Mouse (Mus musculus): ENCODE measurements around the gene Nr6a1. TPM values are rescaled to one million over a fixed set of nuclear protein-coding genes. Genes with fewer than 3 reads are reported as not detected.

Gene Nr6a1
- polyA plus RNA-seq, 1 experiment from 2014 or later: 11.9 TPM

GRCm38 (mm10) chr2:38931851-38932667 lies 4.6 kb upstream of the Nr6a1 start, which contains the start of gene Olfml2a:
Olfml2a (plus strand) TSS chr2:38931978.
- peak within 1 kb of the TSS; percentile 61 for H3K4me3 ChIP-seq
- H3K9me3 ChIP-seq (replicated peaks): no peaks in the 10 kb centered on the region
- H3K4me1 ChIP-seq: peaks cover 37% of the 10 kb centered on the region
- peak within 1 kb of the TSS; percentile 70 for H3K27ac ChIP-seq (replicated peaks)
- H3K27me3 ChIP-seq (ENCODE audit: low read depth, poor library complexity, severe bottlenecking): peaks cover 24% of the 10 kb centered on the region
- no peaks in the 10 kb centered on the region for H3K36me3 ChIP-seq
- peak; percentile 76 for DNase-seq (ENCODE audit: low spot score)
- 7% methylated on average over 32 of the region's 32 CpGs for WGBS

DNA sequence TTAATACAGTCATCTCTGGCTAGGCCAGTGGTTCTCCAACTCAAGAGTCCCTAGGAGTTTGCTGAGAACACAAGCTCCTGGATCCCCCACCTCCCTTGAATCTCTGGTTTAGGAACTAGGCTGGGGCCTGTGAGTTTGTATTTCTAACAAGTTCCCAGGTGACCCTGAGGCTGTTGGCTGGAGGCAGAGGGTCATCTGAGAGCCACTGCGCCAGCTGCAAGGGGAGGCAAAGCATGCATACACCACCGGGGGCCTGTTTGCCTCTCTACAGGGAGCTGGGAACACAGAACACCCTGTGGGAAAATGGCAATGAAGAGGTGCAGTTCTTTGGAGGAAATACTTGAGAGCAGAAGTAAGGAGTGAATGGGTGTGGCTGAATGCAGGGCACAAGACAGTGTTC lies 2.8 kb upstream of the Nr6a1 start:
- H3K27ac ChIP-seq (replicated peaks): no peak overlapping the region
- DNase-seq (ENCODE audit: low spot score): no peak
- no peaks in the 10 kb centered on the region for H3K36me3 ChIP-seq
- peaks cover 43% of the 10 kb centered on the region for H3K4me1 ChIP-seq
- H3K9me3 ChIP-seq (replicated peaks): no peaks in the 10 kb centered on the region
- WGBS: 55% methylated on average over 2 of the region's 2 CpGs
- peaks cover 24% of the 10 kb centered on the region for H3K27me3 ChIP-seq (ENCODE audit: low read depth, poor library complexity, severe bottlenecking)
- no peak overlapping the region for H3K4me3 ChIP-seq

GRCm38 (mm10) chr2:38926145-38926891 lies 1.2 kb downstream of the Nr6a1 start:
- no peaks in the 10 kb centered on the region for H3K36me3 ChIP-seq
- WGBS: 0% methylated on average over 53 of the region's 53 CpGs
- peak overlapping the region; percentile 89 for H3K4me3 ChIP-seq
- no peaks in the 10 kb centered on the region for H3K9me3 ChIP-seq (replicated peaks)
- peaks cover 49% of the 10 kb centered on the region for H3K4me1 ChIP-seq
- H3K27ac ChIP-seq (replicated peaks): peak overlapping the region; percentile 90
- peak; percentile 94 for DNase-seq (ENCODE audit: low spot score)
- H3K27me3 ChIP-seq (ENCODE audit: low read depth, poor library complexity, severe bottlenecking): peaks cover 22% of the 10 kb centered on the region

- Histone ChIP-seq H3K27ac (replicated peaks) (peak overlapping the region; percentile 90), H3K27me3 (ENCODE audit: low read depth, poor library complexity, severe bottlenecking) (peaks cover 14% of the 10 kb centered on the region), H3K9me3 (replicated peaks) (no peaks in the 10 kb centered on the region), H3K4me3 (peak overlapping the region; percentile 89), H3K4me1 (peaks cover 49% of the 10 kb centered on the region), H3K36me3 (no peaks in the 10 kb centered on the region)
- DNase-seq (ENCODE audit: low spot score): peak; percentile 66
- 0% methylated on average over 51 of the region's 51 CpGs for WGBS
Observed at GRCm38 (mm10) chr2:38925171-38926080, 2.1 kb downstream of the Nr6a1 start.

DNA sequence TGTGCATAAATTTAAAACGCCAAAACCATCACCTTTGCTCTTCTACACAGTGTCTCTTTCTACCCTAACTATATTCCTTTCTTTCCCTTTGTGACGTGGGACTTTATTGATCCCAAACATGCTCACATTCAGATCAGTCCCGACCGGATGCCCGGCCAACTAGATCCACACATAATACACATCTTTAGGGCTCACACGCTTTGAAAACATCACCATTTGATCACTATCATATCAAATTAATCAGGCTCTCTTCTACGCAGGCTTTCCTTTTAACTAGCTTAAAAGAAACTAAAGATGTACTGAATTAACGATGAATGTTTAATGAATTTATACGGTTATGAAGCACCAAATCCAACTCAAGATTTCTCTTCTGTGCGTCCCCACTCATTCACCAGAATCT lies 2.9 kb downstream of the Nr6a1 start:
- peaks cover 9% of the 10 kb centered on the region; the same call in 1 of the 2 replicates for H3K27me3 ChIP-seq (ENCODE audit: low read depth, poor library complexity, severe bottlenecking)
- H3K27ac ChIP-seq (replicated peaks): no peak overlapping the region; the same call in 1 of the 2 replicates
- H3K4me1 ChIP-seq: peaks cover 49% of the 10 kb centered on the region
- 3% methylated on average over 10 of the region's 10 CpGs for WGBS
- peak overlapping the region; percentile 89 for H3K4me3 ChIP-seq
- no peaks in the 10 kb centered on the region for H3K36me3 ChIP-seq
- DNase-seq (ENCODE audit: low spot score): no peak
- H3K9me3 ChIP-seq (replicated peaks): no peaks in the 10 kb centered on the region

GRCm38 (mm10) chr2:38923911-38924310 lies 3.6 kb downstream of the Nr6a1 start:
- no peaks in the 10 kb centered on the region for H3K9me3 ChIP-seq (replicated peaks)
- no peak overlapping the region for H3K27ac ChIP-seq (replicated peaks)
- H3K36me3 ChIP-seq: no peaks in the 10 kb centered on the region
- peaks cover 49% of the 10 kb centered on the region for H3K4me1 ChIP-seq
- no peak for DNase-seq (ENCODE audit: low spot score)
- H3K27me3 ChIP-seq (ENCODE audit: low read depth, poor library complexity, severe bottlenecking): peaks cover 9% of the 10 kb centered on the region; the same call in 1 of the 2 replicates
- peak overlapping the region; percentile 89 for H3K4me3 ChIP-seq
- 26% methylated on average over 2 of the region's 2 CpGs for WGBS

GRCm38 (mm10) chr2:38923471-38923870 lies 4.0 kb downstream of the Nr6a1 start:
- 17% methylated on average over 3 of the region's 3 CpGs for WGBS

GRCm38 (mm10) chr2:38921374-38921773 lies 6.1 kb downstream of the Nr6a1 start:
- Histone ChIP-seq H3K27me3 (ENCODE audit: low read depth, poor library complexity, severe bottlenecking) (peaks cover 4% of the 10 kb centered on the region; the same call in 1 of the 2 replicates), H3K36me3 (no peaks in the 10 kb centered on the region), H3K4me3 (no peak overlapping the region), H3K4me1 (peaks cover 56% of the 10 kb centered on the region), H3K9me3 (replicated peaks) (no peaks in the 10 kb centered on the region), H3K27ac (replicated peaks) (no peak overlapping the region)
- DNase-seq (ENCODE audit: low spot score): no peak
- 24% methylated on average over 1 of the region's 1 CpGs for WGBS

More at GRCm38 (mm10) chr2:38923471-38923870, 4.0 kb downstream of the Nr6a1 start:
- no peak overlapping the region for H3K27ac ChIP-seq (replicated peaks)
- peaks cover 8% of the 10 kb centered on the region; the same call in 1 of the 2 replicates for H3K27me3 ChIP-seq (ENCODE audit: low read depth, poor library complexity, severe bottlenecking)
- H3K36me3 ChIP-seq: no peaks in the 10 kb centered on the region
- no peaks in the 10 kb centered on the region for H3K9me3 ChIP-seq (replicated peaks)
- no peak overlapping the region for H3K4me3 ChIP-seq
- peaks cover 52% of the 10 kb centered on the region for H3K4me1 ChIP-seq
- no peak for DNase-seq (ENCODE audit: low spot score)

DNA sequence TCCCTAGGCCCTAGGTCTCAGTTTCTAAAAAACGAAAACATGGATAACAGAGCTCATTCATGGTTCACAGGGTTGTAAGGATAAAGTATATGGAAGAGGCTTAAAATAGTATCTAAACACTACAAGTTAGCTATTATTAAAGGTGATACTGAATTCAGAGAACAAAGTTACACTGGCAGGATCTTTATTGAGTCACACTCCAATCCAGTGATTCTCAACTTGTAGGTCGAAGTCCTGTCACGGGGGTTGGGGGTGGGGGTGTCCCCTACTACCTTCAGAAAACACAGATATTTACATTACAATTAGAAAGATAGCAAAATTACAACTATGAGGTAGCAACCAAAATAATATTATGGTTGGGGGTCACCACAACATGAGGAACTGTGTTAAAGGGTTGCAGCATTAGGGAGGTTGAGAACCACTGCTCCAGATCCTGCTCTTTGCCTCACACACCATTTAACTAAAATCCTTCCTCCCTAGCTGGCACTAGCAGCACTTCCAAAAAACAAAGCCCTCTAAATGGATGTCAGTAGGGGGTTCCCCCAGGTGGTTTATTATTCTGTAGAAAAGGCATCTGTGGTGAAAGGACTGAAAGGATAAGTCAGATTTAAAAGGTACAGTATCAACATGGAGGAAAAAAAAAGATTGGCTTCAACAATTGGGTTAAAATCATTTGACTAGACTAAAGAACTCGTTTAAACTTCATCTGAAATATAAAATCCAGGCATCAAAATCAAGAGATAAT lies 10.4 kb downstream of the Nr6a1 start:
- Histone ChIP-seq H3K36me3 (no peaks in the 10 kb centered on the region), H3K27ac (replicated peaks) (no peak overlapping the region), H3K4me3 (no peak overlapping the region), H3K9me3 (replicated peaks) (no peaks in the 10 kb centered on the region), H3K27me3 (ENCODE audit: low read depth, poor library complexity, severe bottlenecking) (no peaks in the 10 kb centered on the region), H3K4me1 (peaks cover 46% of the 10 kb centered on the region)
- no peak for DNase-seq (ENCODE audit: low spot score)
- 17% methylated on average over 4 of the region's 4 CpGs for WGBS

DNA sequence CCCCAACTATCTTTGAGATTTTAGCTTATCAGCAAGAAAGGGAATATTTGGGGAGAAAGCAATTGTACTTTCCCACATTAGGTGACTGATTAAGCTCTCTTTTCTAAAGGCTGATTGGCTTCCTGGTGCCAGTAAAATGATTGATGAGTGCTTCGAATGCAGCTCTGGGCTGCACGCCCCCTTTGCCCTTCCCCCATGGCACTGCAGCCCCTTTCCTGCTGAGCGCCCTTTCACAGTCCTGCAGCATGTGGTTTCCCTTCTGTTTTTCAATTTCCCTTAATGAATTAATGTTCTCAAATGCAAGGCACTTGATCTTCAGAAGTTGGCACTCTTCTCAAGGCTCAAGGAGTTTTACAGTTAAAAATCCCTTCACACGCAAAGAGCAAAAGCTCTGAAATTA lies 12.5 kb downstream of the Nr6a1 start:
- no peaks in the 10 kb centered on the region for H3K27me3 ChIP-seq (ENCODE audit: low read depth, poor library complexity, severe bottlenecking)
- no peak overlapping the region for H3K4me3 ChIP-seq
- H3K9me3 ChIP-seq (replicated peaks): no peaks in the 10 kb centered on the region
- under 1% methylated on average over 4 of the region's 4 CpGs for whole genome bisulfite sequencing
- no peak overlapping the region for H3K27ac ChIP-seq (replicated peaks)
- H3K36me3 ChIP-seq: no peaks in the 10 kb centered on the region
- no peak for DNase-seq (ENCODE audit: low spot score)
- peaks cover 38% of the 10 kb centered on the region for H3K4me1 ChIP-seq

GRCm38 (mm10) chr2:38914517-38914916 lies 13.0 kb downstream of the Nr6a1 start:
- no peaks in the 10 kb centered on the region for H3K27me3 ChIP-seq (ENCODE audit: low read depth, poor library complexity, severe bottlenecking)

More at GRCm38 (mm10) chr2:38914517-38914916, 13.0 kb downstream of the Nr6a1 start:
- no peak overlapping the region for H3K27ac ChIP-seq (replicated peaks)
- no peaks in the 10 kb centered on the region for H3K36me3 ChIP-seq
- H3K4me3 ChIP-seq: no peak overlapping the region
- peaks cover 38% of the 10 kb centered on the region for H3K4me1 ChIP-seq
- DNase-seq (ENCODE audit: low spot score): no peak
- H3K9me3 ChIP-seq (replicated peaks): no peaks in the 10 kb centered on the region
- WGBS: 35% methylated on average over 1 of the region's 1 CpGs

Data from midbrain, embryonic 10.5 days (tissue).